Mouse (Mus musculus) midbrain, embryonic 15.5 days (tissue): ENCODE results near the gene Lrp10. TPM values are rescaled to one million over a fixed set of nuclear protein-coding genes. Genes with fewer than 3 reads are reported as not detected.

ENCODE experiments used
- ATAC-seq: fragments of 200-750 bp; cut with Nextera tagmentation; replicated peaks from 2 replicates; pipeline ENCODE4 v1.8.0; 2017; ENCODE audit warnings: moderate TSS enrichment
- H3K27ac ChIP-seq: fragments of 300-500 bp; sonication (generic); 2 replicates; pipeline ENCODE4 v1.5.1; 2015; ENCODE audit warnings: mild to moderate bottlenecking, inconsistent platforms
- H3K27me3 ChIP-seq: fragments of 300-500 bp; sonication (generic); replicated peaks from 2 replicates; pipeline ENCODE4 v1.6.1; 2015; ENCODE audit warnings: inconsistent platforms
- H3K36me3 ChIP-seq: fragments of 300-500 bp; sonication (generic); replicated peaks from 2 replicates; pipeline ENCODE4 v1.6.1; 2015; ENCODE audit warnings: inconsistent platforms
- H3K4me1 ChIP-seq: fragments of 300-500 bp; sonication (generic); 2 replicates; pipeline ENCODE4 v1.6.1; 2015; ENCODE audit warnings: inconsistent platforms
- H3K4me2 ChIP-seq: fragments of 300-500 bp; sonication (generic); 2 replicates; pipeline ENCODE4 v1.6.1; 2015; ENCODE audit warnings: inconsistent platforms, mild to moderate bottlenecking, moderate library complexity
- H3K4me3 ChIP-seq: fragments of 300-500 bp; sonication (generic); 2 replicates; pipeline ENCODE4 v1.5.1; 2015; ENCODE audit warnings: mild to moderate bottlenecking, inconsistent platforms
- H3K9ac ChIP-seq: fragments of 300-500 bp; sonication (generic); 2 replicates; pipeline ENCODE4 v1.6.1; 2015; ENCODE audit warnings: mild to moderate bottlenecking, inconsistent platforms
- H3K9me3 ChIP-seq: fragments of 300-500 bp; sonication (generic); 2 replicates; pipeline ENCODE4 v1.6.1; 2016; ENCODE audit warnings: inconsistent platforms
- WGBS: fragments of 180-500 bp; shearing (Covaris S2); methylation state at CpG from one replicate; pipeline ENCODE4 v1.1.7; 2015; ENCODE audit warnings: mixed read lengths; 5-methylcytosine and 5-hydroxymethylcytosine counted together
- polyA plus RNA-seq: library from polyadenylated mRNA; unstranded; fragments of >200 nt; fragmentation: Nextera tagmentation; extraction: Ambion mirVana; gene quantifications from 2 replicates; pipeline ENCODE4 v1.2.1, GENCODE M21; 2015

Lrp10 gene
- polyA plus RNA-seq, 1 experiment from 2014 or later: 28.9 TPM

- peak overlapping the region; percentile 86 for H3K4me2 ChIP-seq
- H3K4me1 ChIP-seq: peaks cover 13% of the 10 kb centered on the region
- H3K9ac ChIP-seq: peak overlapping the region; percentile 43
- H3K27ac ChIP-seq: peak overlapping the region; percentile 73
- H3K9me3 ChIP-seq: no peaks in the 10 kb centered on the region
- WGBS: 16% methylated on average over 12 of the region's 12 CpGs
- H3K36me3 ChIP-seq: 0 out of 2 replicates have a peak, but pooled peaks cover 5% of the 10 kb centered on the region
- peak; percentile 67 for ATAC-seq
- H3K4me3 ChIP-seq: peak overlapping the region; percentile 80
- no peaks in the 10 kb centered on the region for H3K27me3 ChIP-seq
Measured at GRCm38 (mm10) chr14:54463108-54463958, 604 bp upstream of the Lrp10 start.

GRCm38 (mm10) chr14:54464293-54465005, 512 bp downstream of the Lrp10 start:
- 1% methylated on average over 52 of the region's 57 CpGs for WGBS
- H3K4me3 ChIP-seq: peak overlapping the region; percentile 80
- H3K36me3 ChIP-seq: 0 out of 2 replicates have a peak, but pooled peaks cover 11% of the 10 kb centered on the region
- peak; percentile 87 for ATAC-seq
- no peaks in the 10 kb centered on the region for H3K27me3 ChIP-seq
- peak overlapping the region; percentile 82 for H3K9ac ChIP-seq
- peak overlapping the region; percentile 86 for H3K4me2 ChIP-seq
- H3K4me1 ChIP-seq: peaks cover 13% of the 10 kb centered on the region
- H3K9me3 ChIP-seq: no peaks in the 10 kb centered on the region
- H3K27ac ChIP-seq: peak overlapping the region; percentile 73

GRCm38 (mm10) chr14:54471467-54471866, 7.5 kb downstream of the Lrp10 start:
- Histone ChIP-seq H3K27me3 (no peaks in the 10 kb centered on the region), H3K27ac (no peak overlapping the region), H3K9me3 (no peaks in the 10 kb centered on the region), H3K4me2 (no peak overlapping the region), H3K4me1 (peaks cover 11% of the 10 kb centered on the region), H3K36me3 (peaks cover 20% of the 10 kb centered on the region; the same call in 1 of the 2 replicates), H3K4me3 (no peak overlapping the region), H3K9ac (no peak overlapping the region)
- ATAC-seq: no peak
- 82% methylated on average over 2 of the region's 2 CpGs for WGBS

- H3K27me3 ChIP-seq: no peaks in the 10 kb centered on the region
- WGBS: 58% methylated on average over 5 of the region's 5 CpGs
- no peak overlapping the region for H3K4me3 ChIP-seq
- H3K27ac ChIP-seq: no peak overlapping the region
- peaks cover 23% of the 10 kb centered on the region for H3K4me1 ChIP-seq
- ATAC-seq: no peak
- peaks cover 20% of the 10 kb centered on the region; the same call in 1 of the 2 replicates for H3K36me3 ChIP-seq
- no peak overlapping the region for H3K9ac ChIP-seq
- H3K4me2 ChIP-seq: no peak overlapping the region
- H3K9me3 ChIP-seq: no peaks in the 10 kb centered on the region
Measured at GRCm38 (mm10) chr14:54472671-54473070, 8.7 kb downstream of the Lrp10 start.

GRCm38 (mm10) chr14:54474744-54475143, 10.8 kb downstream of the Lrp10 start:
- no peak overlapping the region for H3K27ac ChIP-seq
- H3K4me3 ChIP-seq: no peak overlapping the region
- ATAC-seq: no peak
- H3K27me3 ChIP-seq: peaks cover 12% of the 10 kb centered on the region
- no peak overlapping the region for H3K4me2 ChIP-seq
- H3K4me1 ChIP-seq: peaks cover 32% of the 10 kb centered on the region
- no peak overlapping the region for H3K9ac ChIP-seq
- H3K36me3 ChIP-seq: peaks cover 6% of the 10 kb centered on the region; the same call in 1 of the 2 replicates
- H3K9me3 ChIP-seq: no peaks in the 10 kb centered on the region
- WGBS: 82% methylated on average over 5 of the region's 5 CpGs

- Histone ChIP-seq H3K9me3 (no peaks in the 10 kb centered on the region), H3K36me3 (no peaks in the 10 kb centered on the region), H3K4me1 (peaks cover 32% of the 10 kb centered on the region), H3K27me3 (peaks cover 12% of the 10 kb centered on the region), H3K27ac (peak within 1 kb of the TSS; percentile 80), H3K9ac (peak within 1 kb of the TSS; percentile 84), H3K4me3 (peak within 1 kb of the TSS; percentile 70), H3K4me2 (peak within 1 kb of the TSS; percentile 81)
- peak; percentile 89 for ATAC-seq
- under 1% methylated on average over 23 of the region's 23 CpGs for WGBS
Measured at GRCm38 (mm10) chr14:54475941-54476844, 12.3 kb downstream of the Lrp10 start, which contains the start of gene Rem2. Rem2 (plus strand) TSS chr14:54476100.

GRCm38 (mm10) chr14:54477172-54477909, 13.4 kb downstream of the Lrp10 start:
- H3K27ac ChIP-seq: peak overlapping the region; percentile 80
- no peak; the same call in 1 of the 2 replicates for ATAC-seq
- peak overlapping the region; percentile 70 for H3K4me3 ChIP-seq
- H3K9me3 ChIP-seq: no peaks in the 10 kb centered on the region
- peak overlapping the region; percentile 84 for H3K9ac ChIP-seq
- H3K36me3 ChIP-seq: no peaks in the 10 kb centered on the region
- 65% methylated on average over 15 of the region's 15 CpGs for WGBS
- H3K4me1 ChIP-seq: peaks cover 32% of the 10 kb centered on the region
- H3K27me3 ChIP-seq: peaks cover 12% of the 10 kb centered on the region
- peak overlapping the region; percentile 81 for H3K4me2 ChIP-seq

GRCm38 (mm10) chr14:54479451-54479920, 15.5 kb downstream of the Lrp10 start:
- Histone ChIP-seq H3K9me3 (no peaks in the 10 kb centered on the region), H3K9ac (peak overlapping the region; percentile 36; the same call in 1 of the 2 replicates), H3K4me1 (peaks cover 29% of the 10 kb centered on the region), H3K4me2 (peak overlapping the region; percentile 46), H3K4me3 (peak overlapping the region; percentile 27), H3K36me3 (no peaks in the 10 kb centered on the region), H3K27ac (no peak overlapping the region), H3K27me3 (peaks cover 12% of the 10 kb centered on the region)
- no peak for ATAC-seq
- WGBS: 5% methylated on average over 40 of the region's 40 CpGs

- WGBS: 63% methylated on average over 6 of the region's 6 CpGs
- Histone ChIP-seq H3K9ac (no peak overlapping the region), H3K4me3 (no peak overlapping the region), H3K36me3 (no peaks in the 10 kb centered on the region), H3K27ac (no peak overlapping the region), H3K27me3 (peaks cover 12% of the 10 kb centered on the region), H3K4me1 (peaks cover 25% of the 10 kb centered on the region), H3K4me2 (no peak overlapping the region), H3K9me3 (no peaks in the 10 kb centered on the region)
- no peak for ATAC-seq
Measured at GRCm38 (mm10) chr14:54480673-54481072, 16.7 kb downstream of the Lrp10 start.

GRCm38 (mm10) chr14:54481402-54481801, 17.5 kb downstream of the Lrp10 start:
- Histone ChIP-seq H3K4me1 (peaks cover 22% of the 10 kb centered on the region), H3K27ac (no peak overlapping the region), H3K4me3 (no peak overlapping the region), H3K9me3 (no peaks in the 10 kb centered on the region), H3K36me3 (no peaks in the 10 kb centered on the region), H3K27me3 (peaks cover 12% of the 10 kb centered on the region), H3K9ac (no peak overlapping the region), H3K4me2 (no peak overlapping the region)
- WGBS: 87% methylated on average over 8 of the region's 8 CpGs
- no peak for ATAC-seq

- no peak overlapping the region for H3K4me3 ChIP-seq
- no peak overlapping the region for H3K9ac ChIP-seq
Measured at GRCm38 (mm10) chr14:54482498-54482897, 18.6 kb downstream of the Lrp10 start.

More at GRCm38 (mm10) chr14:54482498-54482897, 18.6 kb downstream of the Lrp10 start:
- H3K9me3 ChIP-seq: no peaks in the 10 kb centered on the region
- WGBS: 39% methylated on average over 9 of the region's 9 CpGs
- H3K36me3 ChIP-seq: no peaks in the 10 kb centered on the region
- H3K27ac ChIP-seq: no peak overlapping the region
- ATAC-seq: no peak
- H3K27me3 ChIP-seq: peaks cover 12% of the 10 kb centered on the region
- peaks cover 14% of the 10 kb centered on the region for H3K4me1 ChIP-seq
- no peak overlapping the region for H3K4me2 ChIP-seq
